Mouse (Mus musculus) midbrain, embryonic 12.5 days (tissue): ENCODE data around the gene Gm11096. TPM values are rescaled to one million over a fixed set of nuclear protein-coding genes. Genes with fewer than 3 reads are reported as not detected.

Experiments used
- ATAC-seq: fragments of 200-750 bp; cut with Nextera tagmentation; 2 replicates; pipeline ENCODE4 v1.8.0; 2017; ENCODE audit warnings: low read depth, moderate TSS enrichment, moderate library complexity; ENCODE audit not compliant: low FRiP score
- H3K27ac ChIP-seq: fragments of 300-500 bp; sonication (generic); replicated peaks from 2 replicates; pipeline ENCODE4 v1.5.1; 2016; ENCODE audit warnings: mild to moderate bottlenecking
- H3K27me3 ChIP-seq: fragments of 300-500 bp; sonication (generic); 2 replicates; pipeline ENCODE4 v1.6.1; 2016; ENCODE audit warnings: mild to moderate bottlenecking
- H3K36me3 ChIP-seq: fragments of 300-500 bp; sonication (generic); 2 replicates; pipeline ENCODE4 v1.6.1; 2016
- H3K4me1 ChIP-seq: fragments of 300-500 bp; sonication (generic); 2 replicates; pipeline ENCODE4 v1.6.1; 2016
- H3K4me2 ChIP-seq: fragments of 300-500 bp; sonication (generic); replicated peaks from 2 replicates; pipeline ENCODE4 v1.6.1; 2016; ENCODE audit warnings: mild to moderate bottlenecking, moderate library complexity
- H3K4me3 ChIP-seq: fragments of 300-500 bp; sonication (generic); 2 replicates; pipeline ENCODE4 v1.5.1; 2016; ENCODE audit warnings: mild to moderate bottlenecking
- H3K9ac ChIP-seq: fragments of 300-500 bp; sonication (generic); replicated peaks from 2 replicates; pipeline ENCODE4 v1.6.1; 2016; ENCODE audit warnings: mild to moderate bottlenecking, moderate library complexity
- H3K9me3 ChIP-seq: fragments of 300-500 bp; sonication (generic); 2 replicates; pipeline ENCODE4 v1.6.1; 2016; ENCODE audit warnings: mild to moderate bottlenecking
- WGBS: fragments of 180-500 bp; shearing (Covaris S2); methylation state at CpG from one replicate; pipeline ENCODE4 v1.1.7; 2016; 5-methylcytosine and 5-hydroxymethylcytosine counted together
- polyA plus RNA-seq: library from polyadenylated mRNA; unstranded; fragments of >200 nt; fragmentation: Nextera tagmentation; extraction: Ambion mirVana; gene quantifications from 2 replicates; pipeline ENCODE4 v1.2.1, GENCODE M21; 2016

Gm11096 gene
- polyA plus RNA-seq, 1 experiment from 2014 or later: not detected

- no peak overlapping the region for H3K27ac ChIP-seq
- H3K4me1 ChIP-seq: peaks cover 5% of the 10 kb centered on the region; the same call in 1 of the 2 replicates
- no peaks in the 10 kb centered on the region for H3K9me3 ChIP-seq
- H3K36me3 ChIP-seq: no peaks in the 10 kb centered on the region
- ATAC-seq: no peak
- no peak overlapping the region for H3K4me2 ChIP-seq
- WGBS: 95% methylated on average over 1 of the region's 1 CpGs
- H3K9ac ChIP-seq: no peak overlapping the region
- peaks cover 5% of the 10 kb centered on the region; the same call in 1 of the 2 replicates for H3K27me3 ChIP-seq
- no peak overlapping the region for H3K4me3 ChIP-seq
These were observed 44.8 kb downstream of the Gm11096 start for GRCm38 (mm10) chr17:81486388-81486787.
